Mouse (Mus musculus): ENCODE results near the gene Dicer1. TPM values are rescaled to one million over a fixed set of nuclear protein-coding genes. Genes with fewer than 3 reads are reported as not detected.

Gene Dicer1
- polyA plus RNA-seq, 1 experiment = 11.2 TPM

DNA sequence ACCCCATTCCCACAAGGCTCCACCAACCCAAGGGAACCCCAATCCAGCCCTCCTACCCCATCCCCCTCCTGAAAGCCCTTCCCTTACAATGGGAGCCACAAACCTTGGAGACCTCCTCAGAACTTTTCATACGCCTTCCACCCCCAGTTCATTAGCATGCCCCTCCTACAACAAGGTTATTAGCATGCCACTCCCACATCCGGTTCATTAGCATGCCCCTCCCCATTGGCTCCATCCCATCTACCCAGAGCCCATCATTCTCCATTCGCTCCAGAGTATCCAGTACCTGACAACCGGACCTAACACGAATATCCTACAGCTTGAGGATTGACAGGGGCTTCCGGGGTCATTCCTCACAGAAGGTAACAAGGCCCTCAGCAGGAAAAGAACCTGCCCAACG, 83.9 kb downstream of the Dicer1 start:
- 69% methylated on average over 7 of the region's 7 CpGs for WGBS
- Histone ChIP-seq H3K4me3 (replicated peaks; ENCODE audit: extremely low read depth, low read depth, low read length) (no peak overlapping the region), H3K4me1 (ENCODE audit: control insufficient read depth, insufficient read depth, low read length) (no peaks in the 10 kb centered on the region)
- no peak for DNase-seq
- TF ChIP-seq POLR2A (IDR thresholded peaks at IDR 0.05; ENCODE audit: borderline replicate concordance, extremely low read depth, low read depth, low read length) = no peak
- TF ChIP-seq CTCF (IDR thresholded peaks at IDR 0.05; ENCODE audit: insufficient read depth, low read length) = no peak

DNA sequence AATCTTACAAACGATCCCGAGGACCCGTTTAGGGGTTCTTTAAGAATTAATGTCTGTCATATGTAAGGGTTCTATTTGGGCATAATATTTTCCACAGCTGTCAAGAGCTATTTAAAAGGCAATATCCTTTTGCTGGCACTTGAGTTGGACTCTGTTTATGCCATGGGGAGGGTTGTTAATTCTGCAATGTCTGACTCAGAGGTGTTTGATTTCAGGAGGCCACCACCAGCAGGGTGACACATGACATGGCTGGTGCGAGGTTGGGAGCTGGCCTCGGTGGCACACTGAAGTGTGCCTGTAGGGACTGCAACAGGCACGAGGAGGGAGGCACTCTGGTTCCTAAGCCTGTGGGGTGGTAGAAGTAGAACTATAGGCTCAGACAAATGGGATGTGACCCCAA, 85.8 kb downstream of the Dicer1 start:
- H3K4me3 ChIP-seq (replicated peaks; ENCODE audit: extremely low read depth, low read depth, low read length) = no peak overlapping the region
- TF ChIP-seq POLR2A (IDR thresholded peaks at IDR 0.05; ENCODE audit: borderline replicate concordance, extremely low read depth, low read depth, low read length) (no peak), CTCF (IDR thresholded peaks at IDR 0.05; ENCODE audit: insufficient read depth, low read length) (no peak)

DNA sequence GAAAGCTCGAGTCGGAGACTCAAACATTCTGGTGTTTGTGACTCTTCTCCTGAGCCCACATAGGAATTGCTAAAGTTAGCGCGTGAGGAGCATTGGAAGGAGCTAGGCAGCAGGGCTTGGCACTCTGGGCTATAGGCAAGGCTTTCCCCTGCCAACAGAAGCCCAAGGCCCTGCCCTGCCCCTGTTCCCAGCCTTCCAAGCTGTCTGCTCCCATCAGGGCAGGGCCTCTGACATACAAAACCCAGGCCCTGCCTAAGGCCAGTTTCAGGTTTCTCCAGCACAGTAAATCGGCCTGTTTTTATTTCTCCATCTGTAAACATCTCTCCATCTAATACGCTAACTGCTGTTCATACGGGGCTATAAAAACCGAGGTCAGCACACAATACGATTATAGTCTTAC, 86.2 kb downstream of the Dicer1 start:
- WGBS = 83% methylated on average over 9 of the region's 9 CpGs

More for the DNA sequence above, 85.8 kb downstream of the Dicer1 start:
- 69% methylated on average over 6 of the region's 6 CpGs for whole genome bisulfite sequencing
- DNase-seq = no peak
- H3K4me1 ChIP-seq (ENCODE audit: control insufficient read depth, insufficient read depth, low read length) = no peaks in the 10 kb centered on the region

DNA sequence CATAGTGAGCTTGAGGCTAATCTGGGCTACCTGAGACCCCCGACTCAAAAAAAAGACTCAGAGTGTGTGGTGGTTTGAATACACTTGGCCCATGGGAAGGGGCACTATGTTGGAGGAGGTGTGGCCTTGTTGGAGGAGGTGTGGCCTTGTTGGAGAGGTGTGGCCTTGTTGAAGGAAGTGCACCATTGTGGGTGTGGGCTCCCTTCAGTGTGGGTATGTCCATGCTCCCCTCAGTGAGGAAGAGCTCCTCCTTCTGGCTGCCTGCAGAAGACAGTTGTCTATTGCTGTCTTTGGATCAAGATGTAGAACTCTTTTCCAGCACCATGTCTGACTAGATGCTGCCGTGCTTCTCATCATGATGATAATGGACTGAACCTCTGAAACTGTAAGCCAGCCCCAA, 95.6 kb downstream of the Dicer1 start:
- WGBS = 95% methylated on average over 2 of the region's 2 CpGs
- TF ChIP-seq POLR2A (IDR thresholded peaks at IDR 0.05; ENCODE audit: borderline replicate concordance, extremely low read depth, low read depth, low read length) (no peak), CTCF (IDR thresholded peaks at IDR 0.05; ENCODE audit: insufficient read depth, low read length) (no peak)
- DNase-seq = no peak
- Histone ChIP-seq H3K4me1 (ENCODE audit: control insufficient read depth, insufficient read depth, low read length) (no peaks in the 10 kb centered on the region), H3K4me3 (replicated peaks; ENCODE audit: extremely low read depth, low read depth, low read length) (no peak overlapping the region)

More for the DNA sequence above, 86.2 kb downstream of the Dicer1 start:
- H3K4me3 ChIP-seq (replicated peaks; ENCODE audit: extremely low read depth, low read depth, low read length) = no peak overlapping the region
- TF ChIP-seq POLR2A (IDR thresholded peaks at IDR 0.05; ENCODE audit: borderline replicate concordance, extremely low read depth, low read depth, low read length) (no peak), CTCF (IDR thresholded peaks at IDR 0.05; ENCODE audit: insufficient read depth, low read length) (no peak)
- DNase-seq = no peak
- no peaks in the 10 kb centered on the region for H3K4me1 ChIP-seq (ENCODE audit: control insufficient read depth, insufficient read depth, low read length)

DNA sequence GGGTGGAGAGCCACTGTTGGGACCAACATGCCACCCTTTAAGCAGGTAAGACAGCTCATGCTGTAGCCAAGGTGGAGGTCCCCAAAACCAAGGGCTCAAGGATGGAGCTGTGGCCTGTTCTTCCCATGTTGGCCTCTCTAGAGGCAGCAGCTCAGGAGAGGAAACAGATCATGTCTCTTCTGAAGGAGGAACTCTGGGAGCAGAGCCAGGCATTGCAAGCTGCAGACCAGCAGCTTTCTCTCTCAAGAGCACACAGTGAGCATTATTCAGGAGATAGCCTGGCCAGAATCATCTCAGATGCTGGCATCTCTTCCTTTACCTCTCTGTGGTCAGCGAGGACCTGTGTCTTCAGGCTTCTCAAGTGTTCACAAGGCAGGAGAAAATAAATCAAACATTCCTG, 96.7 kb downstream of the Dicer1 start:
- no peak overlapping the region for H3K4me3 ChIP-seq (replicated peaks; ENCODE audit: extremely low read depth, low read depth, low read length)
- TF ChIP-seq POLR2A (IDR thresholded peaks at IDR 0.05; ENCODE audit: borderline replicate concordance, extremely low read depth, low read depth, low read length) = no peak
- no peak for TF ChIP-seq CTCF (IDR thresholded peaks at IDR 0.05; ENCODE audit: insufficient read depth, low read length)
- no peaks in the 10 kb centered on the region for H3K4me1 ChIP-seq (ENCODE audit: control insufficient read depth, insufficient read depth, low read length)
- DNase-seq = no peak
- 61% methylated on average over 1 of the region's 1 CpGs for WGBS

DNA sequence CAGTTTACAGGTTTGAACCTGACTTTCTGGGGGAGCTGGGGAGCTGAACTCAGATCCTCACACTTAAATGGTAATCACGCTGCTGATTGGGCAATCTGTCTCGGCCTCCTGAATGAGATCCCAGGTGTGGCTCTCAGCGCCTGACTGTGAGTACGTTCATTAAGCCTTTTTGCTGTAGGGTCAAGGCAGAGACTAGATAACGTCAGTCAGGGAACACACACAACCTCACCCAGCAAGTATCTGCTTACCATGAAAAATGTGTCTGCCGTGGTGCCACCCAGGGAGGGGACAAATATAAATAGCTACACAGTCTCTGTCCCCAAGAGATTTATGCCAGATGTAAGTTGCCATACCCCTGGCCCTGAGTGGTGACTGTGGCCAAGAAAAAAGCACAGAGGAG, 99.7 kb downstream of the Dicer1 start:
- no peaks in the 10 kb centered on the region for H3K4me1 ChIP-seq (ENCODE audit: control insufficient read depth, insufficient read depth, low read length)
- no peak for DNase-seq
- no peak for TF ChIP-seq CTCF (IDR thresholded peaks at IDR 0.05; ENCODE audit: insufficient read depth, low read length)
- TF ChIP-seq POLR2A (IDR thresholded peaks at IDR 0.05; ENCODE audit: borderline replicate concordance, extremely low read depth, low read depth, low read length) = no peak
- H3K4me3 ChIP-seq (replicated peaks; ENCODE audit: extremely low read depth, low read depth, low read length) = no peak overlapping the region
- 45% methylated on average over 6 of the region's 6 CpGs for WGBS

DNA sequence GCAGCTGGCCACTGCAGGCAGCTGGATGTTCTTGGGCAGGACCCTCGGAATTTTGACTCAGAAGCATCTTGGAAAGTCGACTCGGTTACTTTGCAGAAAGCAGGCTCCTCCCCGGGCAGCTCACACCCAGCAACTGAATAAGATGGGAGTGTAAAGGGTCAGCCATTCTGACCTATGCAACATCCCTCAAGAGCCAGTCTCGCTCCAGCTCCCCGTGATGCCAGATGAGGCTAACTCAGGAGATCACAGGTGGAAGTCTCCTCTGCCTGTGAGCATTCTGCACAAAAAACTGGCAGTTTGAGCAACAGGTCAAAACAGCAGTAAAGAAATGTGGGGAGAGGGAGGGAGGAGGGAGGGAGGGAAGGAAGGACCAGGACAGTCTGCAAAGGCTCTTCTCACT, 100.5 kb downstream of the Dicer1 start:
- Histone ChIP-seq H3K4me1 (ENCODE audit: control insufficient read depth, insufficient read depth, low read length) (no peaks in the 10 kb centered on the region), H3K4me3 (replicated peaks; ENCODE audit: extremely low read depth, low read depth, low read length) (no peak overlapping the region)
- 48% methylated on average over 6 of the region's 6 CpGs for WGBS
- TF ChIP-seq CTCF (IDR thresholded peaks at IDR 0.05; ENCODE audit: insufficient read depth, low read length) = no peak
- no peak for TF ChIP-seq POLR2A (IDR thresholded peaks at IDR 0.05; ENCODE audit: borderline replicate concordance, extremely low read depth, low read depth, low read length)
- DNase-seq = no peak

DNA sequence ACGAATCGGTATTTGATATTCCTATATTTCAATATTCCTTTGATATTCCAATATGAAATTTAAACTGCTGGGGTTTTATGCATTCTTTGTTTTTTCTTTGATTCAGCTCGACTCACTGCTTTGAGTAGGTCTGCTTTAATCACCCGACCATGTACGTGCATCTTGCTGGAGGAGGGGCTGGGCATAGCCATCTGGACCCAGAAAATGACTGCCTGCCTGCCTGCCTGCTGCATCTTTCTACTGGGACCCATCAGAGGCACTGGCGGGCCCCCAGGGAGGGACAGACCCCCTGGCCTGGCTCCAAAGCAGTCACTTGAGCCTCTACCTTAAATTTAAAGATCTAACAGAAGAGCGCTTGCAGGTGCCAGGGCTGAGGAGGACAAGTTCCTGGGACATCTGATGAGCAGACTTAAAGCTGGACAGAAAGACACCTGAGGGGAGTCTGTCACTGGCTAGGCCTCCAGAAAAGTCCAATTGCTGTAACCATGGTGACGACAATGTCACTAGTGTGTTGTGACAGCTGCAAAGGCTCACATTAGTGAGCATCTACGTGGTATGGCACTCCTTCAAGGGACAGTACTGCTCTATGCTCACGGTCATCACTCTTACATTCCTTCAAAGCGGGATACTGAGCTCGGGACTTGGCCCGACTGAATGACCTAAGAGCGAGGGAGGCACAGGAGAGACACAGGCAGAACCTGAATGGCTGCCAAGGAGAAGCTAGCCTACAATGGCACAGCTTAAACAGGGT, 101.1 kb downstream of the Dicer1 start:
- H3K4me1 ChIP-seq (ENCODE audit: control insufficient read depth, insufficient read depth, low read length) = no peaks in the 10 kb centered on the region
- DNase-seq = no peak
- no peak overlapping the region for H3K4me3 ChIP-seq (replicated peaks; ENCODE audit: extremely low read depth, low read depth, low read length)
- 64% methylated on average over 14 of the region's 14 CpGs for WGBS
- TF ChIP-seq CTCF (IDR thresholded peaks at IDR 0.05; ENCODE audit: insufficient read depth, low read length) = no peak
- no peak for TF ChIP-seq POLR2A (IDR thresholded peaks at IDR 0.05; ENCODE audit: borderline replicate concordance, extremely low read depth, low read depth, low read length)

DNA sequence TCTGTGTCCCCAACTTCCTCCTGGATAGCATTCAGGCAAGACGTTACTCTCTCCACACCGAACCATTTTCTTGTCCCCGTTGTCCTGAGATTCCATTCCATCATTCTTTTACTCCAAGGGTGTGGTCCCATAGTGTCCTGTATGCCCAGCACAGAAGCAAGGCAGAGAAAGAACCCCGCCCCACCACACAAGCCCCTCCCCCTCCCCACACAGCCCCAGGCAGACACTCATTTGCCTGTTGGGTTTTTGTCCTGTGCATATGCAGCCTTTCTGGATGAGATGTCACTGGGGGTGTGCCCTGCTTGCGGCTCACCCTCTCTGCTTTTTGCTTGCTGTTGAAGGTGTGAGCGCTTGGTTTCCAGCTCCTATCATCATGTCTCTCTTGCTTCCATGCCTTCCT, 103.4 kb downstream of the Dicer1 start:
- TF ChIP-seq CTCF (IDR thresholded peaks at IDR 0.05; ENCODE audit: insufficient read depth, low read length) (no peak), POLR2A (IDR thresholded peaks at IDR 0.05; ENCODE audit: borderline replicate concordance, extremely low read depth, low read depth, low read length) (no peak)
- DNase-seq = no peak
- Histone ChIP-seq H3K4me3 (replicated peaks; ENCODE audit: extremely low read depth, low read depth, low read length) (no peak overlapping the region), H3K4me1 (ENCODE audit: control insufficient read depth, insufficient read depth, low read length) (no peaks in the 10 kb centered on the region)
- WGBS = 80% methylated on average over 6 of the region's 6 CpGs

DNA sequence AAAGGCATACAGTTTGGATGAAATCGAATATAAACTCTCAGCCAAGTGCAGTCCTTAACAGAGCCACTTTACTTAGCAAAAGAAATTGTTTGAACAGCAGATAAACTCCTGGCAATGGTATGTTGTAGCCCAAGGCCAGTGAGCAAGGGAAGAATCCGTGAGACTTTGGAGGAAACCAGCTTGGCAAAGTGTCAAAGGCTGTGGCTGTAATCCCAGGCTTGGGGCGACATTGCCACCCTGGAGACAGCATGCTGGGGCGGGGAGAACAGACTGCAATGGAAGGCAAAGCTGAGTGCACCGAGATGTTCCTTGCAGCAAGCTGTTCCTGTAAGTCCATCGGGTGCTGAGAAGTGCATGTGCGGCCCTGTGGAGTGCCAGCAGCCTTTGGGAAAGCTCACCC, 109.4 kb downstream of the Dicer1 start:
- TF ChIP-seq POLR2A (IDR thresholded peaks at IDR 0.05; ENCODE audit: borderline replicate concordance, extremely low read depth, low read depth, low read length) (no peak), CTCF (IDR thresholded peaks at IDR 0.05; ENCODE audit: insufficient read depth, low read length) (no peak)
- WGBS = 39% methylated on average over 7 of the region's 7 CpGs
- no peak overlapping the region for H3K4me3 ChIP-seq (replicated peaks; ENCODE audit: extremely low read depth, low read depth, low read length)
- no peaks in the 10 kb centered on the region for H3K4me1 ChIP-seq (ENCODE audit: control insufficient read depth, insufficient read depth, low read length)
- DNase-seq = peak; percentile 12
